Mouse (Mus musculus) cerebellum, adult 9-11 months (tissue): ENCODE measurements around the gene Gm20696.

ENCODE experiments used
- DNase-seq: peaks from one replicate; pipeline ENCODE4 v3.0.0; 2022

The Gm20696 gene

GRCm38 (mm10) chr6:99378997-99379710 is 287.4 kb downstream of the Gm20696 start:
- DNase-seq: no peak

GRCm38 (mm10) chr6:99377716-99378115 is 288.9 kb downstream of the Gm20696 start:
- DNase-seq: no peak

GRCm38 (mm10) chr6:99377131-99377530 is 289.5 kb downstream of the Gm20696 start:
- peak; percentile 18 for DNase-seq

GRCm38 (mm10) chr6:99376721-99377120 is 289.9 kb downstream of the Gm20696 start:
- no peak for DNase-seq

- no peak for DNase-seq
Measured at GRCm38 (mm10) chr6:99375865-99376264, 290.7 kb downstream of the Gm20696 start.

- no peak for DNase-seq
Measured at GRCm38 (mm10) chr6:99375376-99375775, 291.2 kb downstream of the Gm20696 start.

- DNase-seq: no peak
Measured at GRCm38 (mm10) chr6:99374448-99375271, 291.9 kb downstream of the Gm20696 start.

GRCm38 (mm10) chr6:99372427-99372826 is 294.2 kb downstream of the Gm20696 start:
- DNase-seq: no peak

GRCm38 (mm10) chr6:99372016-99372415 is 294.6 kb downstream of the Gm20696 start:
- no peak for DNase-seq

GRCm38 (mm10) chr6:99369931-99370330 is 296.7 kb downstream of the Gm20696 start:
- no peak for DNase-seq

GRCm38 (mm10) chr6:99369156-99369555 is 297.4 kb downstream of the Gm20696 start:
- no peak for DNase-seq

GRCm38 (mm10) chr6:99368118-99368753 is 298.4 kb downstream of the Gm20696 start:
- no peak for DNase-seq

- DNase-seq: no peak
Measured at GRCm38 (mm10) chr6:99364545-99364944, 302.1 kb downstream of the Gm20696 start.

- no peak for DNase-seq
Measured at GRCm38 (mm10) chr6:99360581-99360980, 306.0 kb downstream of the Gm20696 start.

GRCm38 (mm10) chr6:99359765-99360499 is 306.7 kb downstream of the Gm20696 start:
- no peak for DNase-seq

- DNase-seq: no peak
Measured at GRCm38 (mm10) chr6:99359036-99359698, 307.4 kb downstream of the Gm20696 start.

GRCm38 (mm10) chr6:99357931-99358330 is 308.7 kb downstream of the Gm20696 start:
- no peak for DNase-seq

- no peak for DNase-seq
Measured at GRCm38 (mm10) chr6:99354338-99354737, 312.3 kb downstream of the Gm20696 start.

GRCm38 (mm10) chr6:99353441-99353840 is 313.2 kb downstream of the Gm20696 start:
- no peak for DNase-seq

GRCm38 (mm10) chr6:99350566-99350965 is 316.0 kb downstream of the Gm20696 start:
- no peak for DNase-seq

- no peak for DNase-seq
Measured at GRCm38 (mm10) chr6:99350156-99350555, 316.4 kb downstream of the Gm20696 start.

GRCm38 (mm10) chr6:99347836-99348235 is 318.8 kb downstream of the Gm20696 start:
- no peak for DNase-seq
